Mouse (Mus musculus): ENCODE data around the gene Rpl13.

DNA sequence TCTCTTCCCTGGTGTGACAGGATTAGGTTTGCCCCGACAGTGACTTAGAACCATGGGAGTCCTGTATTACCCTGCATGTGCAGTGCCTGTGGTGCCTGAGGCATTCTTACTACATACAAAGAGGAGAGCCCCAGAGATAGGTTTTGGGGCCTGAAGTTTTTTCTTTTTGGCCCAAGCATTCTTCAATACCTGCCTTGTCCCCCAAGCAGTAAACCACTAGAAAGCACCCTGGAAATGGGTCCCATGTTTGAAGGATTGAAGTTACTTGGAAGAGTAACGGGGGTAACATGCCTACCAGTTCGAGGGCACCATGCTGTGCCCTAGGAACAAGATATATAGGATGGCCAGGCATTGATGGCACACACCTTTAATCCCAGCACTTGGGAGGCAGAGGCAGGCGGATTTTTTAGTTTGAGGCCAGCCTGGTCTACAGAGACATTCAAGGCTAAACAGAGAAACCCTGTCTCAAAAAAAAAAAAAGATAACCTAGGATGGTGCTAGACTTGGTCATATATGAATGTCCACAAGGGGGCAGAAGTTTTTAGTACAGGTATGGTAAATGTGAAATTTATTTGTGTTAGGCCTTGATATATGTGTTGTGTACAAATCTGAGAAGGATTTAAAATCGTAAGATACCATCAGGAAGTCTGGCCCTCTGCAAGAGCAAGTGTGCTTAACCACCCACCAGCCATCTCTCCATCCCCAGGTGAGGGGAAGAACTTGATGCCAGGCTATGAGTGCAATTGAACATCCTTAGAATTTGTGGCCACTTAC, 3.6 kb downstream of the Rpl13 start:
- TF ChIP-seq POLR2A (IDR thresholded peaks at IDR 0.05; ENCODE audit: borderline replicate concordance, extremely low read depth, low read depth, low read length) (no peak), CTCF (IDR thresholded peaks at IDR 0.05; ENCODE audit: insufficient read depth, low read length) (no peak)

Data from lung, adult 2 months (tissue).